Mouse (Mus musculus) spleen, postnatal 14 days (tissue): ENCODE measurements at regions not wholly inside any gene's neighbourhood (a gene's known extent, or its start where the extent isn't known, plus 50 kb on each side); places are given as distances from the start of the nearest gene placed in this dataset.
A peak's percentile ranks its signal among the peaks of the same experiment; 100 is the strongest.
"Not testable (repeated sequence)": the region's sequence is repeated elsewhere in the genome, so short reads cannot be mapped to it uniquely, and the experiment has no call there.

Experiments
- DNase-seq, 2 experiments: peaks; one replicate each; pipeline ENCODE4 v3.0.0; 2021 to 2022; ENCODE audit warnings: low spot score in 2 of 2

GRCm38 (mm10) chr1:16904690-16905089 is 811.6 kb upstream of the 4930444P10Rik start:
- DNase-seq = no peak

GRCm38 (mm10) chr1:16868383-16868782 is 775.3 kb upstream of the 4930444P10Rik start:
- DNase-seq = not testable (repeated sequence)

GRCm38 (mm10) chr1:16867086-16867835 is 774.1 kb upstream of the 4930444P10Rik start:
- not testable (repeated sequence) for DNase-seq

GRCm38 (mm10) chr1:16837111-16837510 is 744.0 kb upstream of the 4930444P10Rik start:
- DNase-seq = no peak

GRCm38 (mm10) chr1:16824709-16825108 is 731.6 kb upstream of the 4930444P10Rik start:
- DNase-seq = not testable (repeated sequence)

- DNase-seq = no peak
Measured at GRCm38 (mm10) chr1:16824057-16824456, 730.9 kb upstream of the 4930444P10Rik start.

GRCm38 (mm10) chr1:16821186-16821585 is 728.1 kb upstream of the 4930444P10Rik start:
- DNase-seq = no peak

GRCm38 (mm10) chr1:16816572-16816971 is 723.4 kb upstream of the 4930444P10Rik start:
- DNase-seq = no peak

GRCm38 (mm10) chr1:16815731-16816130 is 722.6 kb upstream of the 4930444P10Rik start:
- no peak for DNase-seq

- no peak for DNase-seq
Measured at GRCm38 (mm10) chr1:16809370-16810150, 716.4 kb upstream of the 4930444P10Rik start.

- DNase-seq = peak; percentile 27 to 51
Measured at GRCm38 (mm10) chr1:16798292-16798691, 705.2 kb upstream of the 4930444P10Rik start.

GRCm38 (mm10) chr1:16796449-16796848 is 703.3 kb upstream of the 4930444P10Rik start:
- no peak for DNase-seq

GRCm38 (mm10) chr1:16790733-16791309 is 697.7 kb upstream of the 4930444P10Rik start:
- no peak for DNase-seq

GRCm38 (mm10) chr1:16779791-16780190 is 686.7 kb upstream of the 4930444P10Rik start:
- no peak for DNase-seq

GRCm38 (mm10) chr1:16760951-16761350 is 667.8 kb upstream of the 4930444P10Rik start:
- DNase-seq = no peak
